Mouse (Mus musculus): Measurements from ENCODE around the gene Hs3st5.

The Hs3st5 gene

GRCm38 (mm10) chr10:36800925-36801482 lies 294.4 kb downstream of the Hs3st5 start:
- no peak for DNase-seq (ENCODE audit: low spot score in 2 of 2)

GRCm38 (mm10) chr10:36803705-36804104 lies 297.1 kb downstream of the Hs3st5 start:
- DNase-seq (ENCODE audit: low spot score in 2 of 2), result no peak

- no peak for DNase-seq (ENCODE audit: low spot score in 2 of 2)
Measured at GRCm38 (mm10) chr10:36805265-36805664, 298.7 kb downstream of the Hs3st5 start.

DNA sequence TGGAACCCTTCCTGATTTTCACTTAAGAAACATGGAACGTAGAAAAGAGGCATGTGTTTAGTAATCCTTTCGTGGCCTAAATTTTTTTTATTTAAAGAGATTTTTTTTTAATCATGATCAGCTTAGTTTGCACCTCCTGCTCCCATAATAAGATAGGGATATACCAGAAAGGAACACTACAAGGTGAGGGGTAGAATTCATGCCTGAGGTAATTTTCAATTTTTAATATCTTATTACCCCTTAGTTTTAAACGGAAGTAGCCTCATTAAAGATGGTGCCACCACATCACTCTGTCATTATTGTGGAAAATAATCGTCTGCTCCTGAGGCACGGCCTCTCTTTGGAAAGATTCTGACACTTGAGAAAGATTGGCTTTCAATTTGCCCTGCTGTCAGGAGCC lies 299.2 kb downstream of the Hs3st5 start:
- no peak for DNase-seq (ENCODE audit: low spot score in 2 of 2)

- no peak for DNase-seq (ENCODE audit: low spot score in 2 of 2)
Measured at GRCm38 (mm10) chr10:36807007-36807406, 300.4 kb downstream of the Hs3st5 start.

GRCm38 (mm10) chr10:36818867-36819266 lies 312.3 kb downstream of the Hs3st5 start:
- no peak for DNase-seq (ENCODE audit: low spot score in 2 of 2)

DNA sequence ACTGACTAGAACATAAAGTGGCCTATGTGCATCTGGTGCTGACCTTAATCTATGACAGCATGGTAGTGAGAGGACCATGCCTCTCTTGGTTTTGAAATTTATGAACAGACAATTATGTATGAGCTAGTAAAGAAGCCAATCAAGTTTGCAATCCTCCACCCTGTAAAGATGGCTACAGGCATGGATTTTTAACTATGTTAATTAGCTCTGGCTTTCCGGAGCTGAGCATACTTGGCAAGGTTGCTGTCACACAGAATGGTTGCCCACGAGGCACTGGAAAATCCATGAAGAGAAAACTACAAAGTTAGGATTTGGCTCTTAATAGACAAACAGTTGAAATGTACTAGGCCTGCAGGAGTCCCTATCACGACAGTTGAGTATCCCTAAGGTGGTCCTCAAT lies 322.5 kb downstream of the Hs3st5 start:
- no peak for DNase-seq (ENCODE audit: low spot score in 2 of 2)

GRCm38 (mm10) chr10:36832204-36832603 lies 325.6 kb downstream of the Hs3st5 start:
- DNase-seq (ENCODE audit: low spot score in 2 of 2), result no peak

- DNase-seq (ENCODE audit: low spot score in 2 of 2), result peak in 1 of 2 experiments; percentile 9
Measured at GRCm38 (mm10) chr10:36834224-36834623, 327.6 kb downstream of the Hs3st5 start.

GRCm38 (mm10) chr10:36835836-36836516 lies 329.4 kb downstream of the Hs3st5 start:
- DNase-seq (ENCODE audit: low spot score in 2 of 2), result no peak

DNA sequence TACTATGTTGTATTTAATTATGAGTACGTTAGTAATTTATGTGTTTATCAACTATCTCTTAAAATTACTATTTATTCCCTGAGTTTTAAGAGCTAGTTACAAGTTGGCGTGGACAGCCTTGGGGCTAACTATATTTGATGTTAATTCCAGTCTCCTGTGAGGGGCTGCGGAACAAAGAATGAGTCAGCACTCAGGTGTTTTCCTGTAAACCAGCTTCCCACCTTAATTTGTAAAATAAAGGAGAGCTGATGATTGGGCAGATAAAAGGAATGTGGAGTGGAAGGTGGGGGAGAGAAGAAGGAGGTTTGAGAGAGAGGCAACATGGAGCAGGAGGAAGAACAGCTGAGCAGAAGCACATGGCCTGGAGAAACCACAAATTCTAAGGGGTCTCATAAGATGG lies 343.6 kb downstream of the Hs3st5 start:
- DNase-seq (ENCODE audit: low spot score in 2 of 2), result no peak

GRCm38 (mm10) chr10:36862127-36862895 lies 355.7 kb downstream of the Hs3st5 start:
- no peak for DNase-seq (ENCODE audit: low spot score in 2 of 2)
